Mouse (Mus musculus): ENCODE measurements around the gene Adsl.

- no peak for TF ChIP-seq POLR2A (IDR thresholded peaks at IDR 0.05; ENCODE audit: low read depth, low read length)
- no peak for TF ChIP-seq CTCF (IDR thresholded peaks at IDR 0.05; ENCODE audit: extremely low read depth, insufficient read depth, insufficient read length, insufficient replicate concordance)
These were observed 16.8 kb upstream of the Adsl start for GRCm38 (mm10) chr15:80931345-80931960.

Data from spleen, adult 2 months (tissue).